Mouse (Mus musculus) kidney, embryonic 15.5 days (tissue): ENCODE data around the gene Lce1b. TPM values are rescaled to one million over a fixed set of nuclear protein-coding genes. Genes with fewer than 3 reads are reported as not detected.

Experiments
- ATAC-seq: fragments of 200-750 bp; cut with Nextera tagmentation; replicated peaks from 2 replicates; pipeline ENCODE4 v1.8.0; 2017; ENCODE audit warnings: moderate TSS enrichment; ENCODE audit not compliant: low FRiP score
- H3K27ac ChIP-seq: fragments of 300-500 bp; sonication (generic); 2 replicates; pipeline ENCODE4 v1.5.1; 2015; ENCODE audit warnings: mild to moderate bottlenecking, inconsistent platforms
- H3K27me3 ChIP-seq: fragments of 300-500 bp; sonication (generic); 2 replicates; pipeline ENCODE4 v1.6.1; 2015; ENCODE audit warnings: inconsistent platforms
- H3K36me3 ChIP-seq: fragments of 300-500 bp; sonication (generic); 2 replicates; pipeline ENCODE4 v1.6.1; 2015; ENCODE audit warnings: inconsistent platforms
- H3K4me1 ChIP-seq: fragments of 300-500 bp; sonication (generic); 2 replicates; pipeline ENCODE4 v1.6.1; 2015; ENCODE audit warnings: inconsistent platforms
- H3K4me2 ChIP-seq: fragments of 300-500 bp; sonication (generic); 2 replicates; pipeline ENCODE4 v1.6.1; 2015; ENCODE audit warnings: moderate library complexity, mild to moderate bottlenecking, inconsistent platforms
- H3K4me3 ChIP-seq: fragments of 300-500 bp; sonication (generic); replicated peaks from 2 replicates; pipeline ENCODE4 v1.5.1; 2015; ENCODE audit warnings: mild to moderate bottlenecking, inconsistent platforms
- H3K9ac ChIP-seq: fragments of 300-500 bp; sonication (generic); 2 replicates; pipeline ENCODE4 v1.6.1; 2015; ENCODE audit warnings: mild to moderate bottlenecking, inconsistent platforms
- H3K9me3 ChIP-seq: fragments of 300-500 bp; sonication (generic); replicated peaks from 2 replicates; pipeline ENCODE4 v1.6.1; 2016; ENCODE audit warnings: inconsistent platforms
- WGBS: fragments of 180-500 bp; shearing (Covaris S2); methylation state at CpG from one replicate; pipeline ENCODE4 v1.1.7; 2015; ENCODE audit warnings: mixed read lengths; 5-methylcytosine and 5-hydroxymethylcytosine counted together
- polyA plus RNA-seq: library from polyadenylated mRNA; unstranded; fragments of >200 nt; fragmentation: Nextera tagmentation; extraction: Ambion mirVana; gene quantifications from 2 replicates; pipeline ENCODE4 v1.2.1, GENCODE M21; 2015

The Lce1b gene
- polyA plus RNA-seq, 1 experiment from 2014 or later = not detected

DNA sequence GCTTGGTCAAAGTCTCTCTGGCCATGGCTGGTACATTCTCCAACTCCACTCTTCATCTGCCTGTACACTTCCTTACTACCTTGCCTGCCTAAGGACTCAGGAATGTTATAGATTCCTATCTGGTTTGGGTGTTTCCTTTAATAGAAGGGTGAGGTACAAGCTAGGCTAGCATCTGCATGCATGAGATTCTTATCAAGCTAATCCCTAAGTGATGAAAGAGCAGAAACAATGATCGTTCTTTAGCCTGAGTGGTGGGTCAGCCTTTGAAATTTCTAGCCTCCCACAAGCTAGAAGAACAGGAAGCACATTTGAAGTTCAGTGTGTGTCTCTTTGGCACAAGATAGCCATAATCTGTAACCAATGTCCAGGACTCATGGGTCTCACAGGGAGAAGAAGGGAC lies 46.9 kb downstream of the Lce1b start:
- ATAC-seq = no peak
- Histone ChIP-seq H3K27ac (no peak overlapping the region), H3K36me3 (no peaks in the 10 kb centered on the region), H3K27me3 (no peaks in the 10 kb centered on the region), H3K4me2 (no peak overlapping the region), H3K9me3 (no peaks in the 10 kb centered on the region), H3K9ac (no peak overlapping the region), H3K4me3 (no peak overlapping the region), H3K4me1 (no peaks in the 10 kb centered on the region)
- WGBS = 66% methylated on average over 1 of the region's 1 CpGs

DNA sequence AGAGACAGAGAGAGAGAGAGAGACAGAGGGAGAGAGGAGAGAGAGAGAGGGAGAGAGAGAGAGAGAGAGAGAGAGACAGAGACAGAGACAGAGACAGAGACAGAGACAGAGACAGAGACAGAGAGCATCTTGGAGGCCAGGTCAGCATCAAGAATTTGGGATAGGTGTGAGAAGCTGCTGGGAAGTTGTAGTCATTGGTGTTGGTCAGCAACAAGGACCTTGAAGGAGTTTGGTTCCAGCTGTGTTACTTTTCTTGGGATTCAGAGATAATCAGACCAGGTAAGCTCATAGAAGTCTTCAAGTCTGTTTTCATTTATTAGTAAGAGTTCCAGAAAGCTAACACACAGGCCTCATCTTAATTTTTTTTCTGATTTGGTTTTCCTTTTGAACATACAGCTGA lies 49.3 kb downstream of the Lce1b start, which contains the start of gene 2210017I01Rik:
Gene 2210017I01Rik (minus strand): TSS at position 101 of the 400 bp plus-strand sequence.
- Histone ChIP-seq H3K27me3 (no peaks in the 10 kb centered on the region), H3K9ac (no peak within 1 kb of the TSS), H3K36me3 (no peaks in the 10 kb centered on the region), H3K4me2 (no peak within 1 kb of the TSS), H3K27ac (no peak within 1 kb of the TSS), H3K4me1 (no peaks in the 10 kb centered on the region), H3K4me3 (no peak within 1 kb of the TSS), H3K9me3 (no peaks in the 10 kb centered on the region)
- no peak for ATAC-seq

Other genes with a start within 250 kb of the Lce1b start
- not detected in 2 replicates for gene Sprr2i, start 248.9 kb downstream of the Lce1b start, polyA plus RNA-seq
- not detected in 2 replicates for gene Sprr2j-ps, start 238.8 kb downstream of the Lce1b start, polyA plus RNA-seq
- 7.8 and 12.5 TPM in 2 replicates for gene Gm9774, start 227.5 kb downstream of the Lce1b start, polyA plus RNA-seq
- not detected in 2 replicates for gene Sprr2k, start 224.3 kb downstream of the Lce1b start, polyA plus RNA-seq
- gene Sprr1b, start 218.1 kb downstream of the Lce1b start, polyA plus RNA-seq = 0.41 and 0.83 TPM in 2 replicates
- 0.18 TPM in 1 of 2 replicates, not detected in the other for gene Sprr3, start 198.2 kb downstream of the Lce1b start, polyA plus RNA-seq
- 15.2 and 17.5 TPM in 2 replicates for gene Sprr1a, start 171.0 kb downstream of the Lce1b start, polyA plus RNA-seq
- not detected in 2 replicates for gene Sprr4, start 156.4 kb downstream of the Lce1b start, polyA plus RNA-seq
- gene 2310046K23Rik, start 122.4 kb downstream of the Lce1b start, polyA plus RNA-seq = not detected in 2 replicates
- gene Ivl, start 83.2 kb downstream of the Lce1b start, polyA plus RNA-seq = 0.22 and 0.61 TPM in 2 replicates
- not detected in 2 replicates for gene Smcp, start 67.9 kb downstream of the Lce1b start, polyA plus RNA-seq
- gene 2210017I01Rik, start 49.4 kb downstream of the Lce1b start, polyA plus RNA-seq = not detected in 2 replicates
- not detected in 2 replicates for gene Lce6a, start 35.3 kb downstream of the Lce1b start, polyA plus RNA-seq
- not detected in 2 replicates for gene Lce1a1, start 8.6 kb downstream of the Lce1b start, polyA plus RNA-seq
- not detected in 2 replicates for gene Lce1a2, start 13.4 kb upstream of the Lce1b start, polyA plus RNA-seq
- not detected in 2 replicates for gene Lce1c, start 22.3 kb upstream of the Lce1b start, polyA plus RNA-seq
- not detected in 2 replicates for gene Lce1d, start 30.3 kb upstream of the Lce1b start, polyA plus RNA-seq
- gene Lce1e, start 52.1 kb upstream of the Lce1b start, polyA plus RNA-seq = not detected in 2 replicates
- gene Lce1f, start 63.4 kb upstream of the Lce1b start, polyA plus RNA-seq = not detected in 2 replicates
- gene Gm38119, start 82.2 kb upstream of the Lce1b start, polyA plus RNA-seq = not detected in 2 replicates
- gene Lce1g, start 95.4 kb upstream of the Lce1b start, polyA plus RNA-seq = not detected in 2 replicates
- not detected in 2 replicates for gene Lce1h, start 108.1 kb upstream of the Lce1b start, polyA plus RNA-seq
- not detected in 2 replicates for gene Lce1i, start 122.0 kb upstream of the Lce1b start, polyA plus RNA-seq
- not detected in 2 replicates for gene Lce1j, start 133.6 kb upstream of the Lce1b start, polyA plus RNA-seq
- not detected in 2 replicates for gene Lce1k, start 151.0 kb upstream of the Lce1b start, polyA plus RNA-seq
- gene Kprp, start 170.3 kb upstream of the Lce1b start, polyA plus RNA-seq = not detected in 2 replicates
- not detected in 2 replicates for gene Lce1l, start 194.4 kb upstream of the Lce1b start, polyA plus RNA-seq
- not detected in 2 replicates for gene 2310050C09Rik, start 213.3 kb upstream of the Lce1b start, polyA plus RNA-seq